Mouse (Mus musculus): ENCODE results near the gene Tff3. TPM values are rescaled to one million over a fixed set of nuclear protein-coding genes. Genes with fewer than 3 reads are reported as not detected.

The Tff3 gene
- polyA plus RNA-seq, 1 experiment from 2014 or later, result not detected

DNA sequence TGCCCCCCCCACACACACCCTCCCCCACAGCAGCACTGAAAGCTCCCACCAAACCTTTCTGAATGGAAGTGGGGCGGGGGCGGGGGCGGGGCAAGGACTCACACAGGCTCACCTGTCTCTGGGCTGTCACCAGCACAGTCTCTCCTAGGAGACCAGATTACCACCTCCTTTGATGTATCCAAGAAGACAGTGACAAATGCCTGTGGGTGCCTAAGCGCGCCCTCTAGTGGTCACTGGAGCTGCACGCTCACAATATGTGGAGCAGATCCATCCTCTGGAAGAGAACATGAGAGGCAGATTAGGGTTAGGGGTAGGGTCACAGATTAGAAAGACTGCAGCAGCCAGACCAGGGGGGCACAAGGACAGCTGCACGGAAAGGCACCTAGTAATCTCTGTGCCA lies 10.0 kb downstream of the Tff3 start:
- Histone ChIP-seq H3K27ac (no peak overlapping the region), H3K36me3 (no peaks in the 10 kb centered on the region), H3K9ac (no peak overlapping the region), H3K4me3 (no peak overlapping the region), H3K4me1 (0 out of 2 replicates have a peak, but pooled peaks cover 2% of the 10 kb centered on the region), H3K4me2 (replicated peaks) (no peak overlapping the region), H3K27me3 (no peaks in the 10 kb centered on the region), H3K9me3 (no peaks in the 10 kb centered on the region)
- ATAC-seq (ENCODE audit: insufficient number of reproducible peaks, insufficient read depth, low FRiP score, low TSS enrichment), result peak; percentile 66; the same call in 1 of the 2 replicates
- WGBS, result 6% methylated on average over 7 of the region's 7 CpGs

DNA sequence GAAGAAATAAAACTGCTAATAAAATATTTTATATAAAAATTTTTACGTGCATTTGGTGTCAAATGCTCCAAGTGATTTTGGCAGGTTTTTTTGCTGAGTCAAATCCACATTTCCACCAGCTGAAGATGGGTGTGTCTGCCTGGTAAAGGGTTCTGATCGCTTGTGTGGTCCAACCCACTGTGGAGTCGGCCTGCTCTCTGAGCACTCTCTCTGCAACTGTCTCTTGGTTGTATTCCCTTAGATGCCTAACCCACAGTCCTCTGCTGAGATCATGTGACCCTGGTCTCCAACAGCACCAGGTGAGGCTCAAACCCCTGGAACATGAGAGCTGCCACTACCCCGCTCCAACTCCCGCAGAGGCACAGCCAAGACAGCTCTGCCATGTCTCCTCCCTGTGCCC lies 11.5 kb downstream of the Tff3 start:
- WGBS, result 82% methylated on average over 5 of the region's 5 CpGs
- Histone ChIP-seq H3K9me3 (no peaks in the 10 kb centered on the region), H3K9ac (no peak overlapping the region), H3K27me3 (no peaks in the 10 kb centered on the region), H3K36me3 (no peaks in the 10 kb centered on the region), H3K27ac (no peak overlapping the region), H3K4me2 (replicated peaks) (no peak overlapping the region), H3K4me3 (no peak overlapping the region), H3K4me1 (0 out of 2 replicates have a peak, but pooled peaks cover 10% of the 10 kb centered on the region)
- ATAC-seq (ENCODE audit: insufficient number of reproducible peaks, insufficient read depth, low FRiP score, low TSS enrichment), result no peak

DNA sequence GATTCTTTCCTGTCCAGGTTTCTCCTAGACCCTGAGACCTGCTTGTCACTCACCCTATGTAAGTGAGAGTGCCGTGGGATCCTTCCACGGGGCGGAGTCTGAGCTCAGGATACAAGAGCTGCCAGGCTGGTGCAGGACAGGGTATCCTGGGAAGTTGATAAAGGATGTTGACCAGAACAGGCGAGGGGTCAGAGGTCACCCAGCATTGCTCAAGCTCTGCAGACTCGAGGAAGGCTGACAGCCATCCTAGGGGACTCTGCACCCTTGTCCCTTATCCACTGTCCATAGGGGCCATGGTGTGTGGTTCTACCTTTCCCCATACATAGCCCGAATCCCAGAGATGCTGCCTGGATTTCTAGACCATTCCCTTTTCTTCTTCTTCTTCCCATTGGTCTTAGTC lies 13.4 kb downstream of the Tff3 start:
- H3K4me2 ChIP-seq (replicated peaks), result no peak overlapping the region
- 0 out of 2 replicates have a peak, but pooled peaks cover 7% of the 10 kb centered on the region for H3K4me1 ChIP-seq
- WGBS, result 63% methylated on average over 6 of the region's 6 CpGs
- no peaks in the 10 kb centered on the region for H3K27me3 ChIP-seq
- no peak overlapping the region for H3K9ac ChIP-seq
- ATAC-seq (ENCODE audit: insufficient number of reproducible peaks, insufficient read depth, low FRiP score, low TSS enrichment), result no peak
- H3K4me3 ChIP-seq, result no peak overlapping the region
- H3K36me3 ChIP-seq, result peaks cover 5% of the 10 kb centered on the region; the same call in 1 of the 2 replicates
- no peak overlapping the region for H3K27ac ChIP-seq
- no peaks in the 10 kb centered on the region for H3K9me3 ChIP-seq

DNA sequence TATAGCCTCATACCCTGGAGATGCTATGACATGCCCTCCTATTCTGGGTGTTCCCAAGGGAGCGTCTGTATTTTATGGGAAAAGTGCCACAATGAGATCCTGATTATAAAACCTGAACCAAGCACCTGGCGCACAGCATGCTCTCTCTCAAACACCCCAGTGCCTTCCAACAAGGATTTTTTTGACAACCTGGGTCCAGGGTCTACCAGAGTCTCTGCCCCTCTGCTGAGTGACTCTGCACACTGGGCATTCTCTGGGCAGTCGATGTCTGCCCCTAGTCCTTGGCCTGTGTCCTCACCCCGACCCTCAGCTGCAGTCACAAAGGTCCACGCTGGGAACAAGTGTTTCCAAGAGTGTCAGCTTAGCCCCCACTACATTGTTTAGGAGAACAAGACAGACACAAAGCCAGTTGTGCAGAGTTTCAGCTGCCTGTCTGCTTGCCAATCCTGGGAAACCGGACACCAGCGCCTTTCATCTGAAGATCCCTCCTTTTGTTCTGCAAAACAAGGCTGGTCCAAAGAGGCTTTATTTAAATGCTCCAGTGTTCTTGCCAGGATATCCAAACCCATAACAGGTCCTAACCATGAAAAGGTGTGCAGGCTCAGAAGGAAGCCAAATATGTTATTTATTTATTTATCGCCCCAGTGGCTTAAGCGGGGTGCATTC lies 16.1 kb downstream of the Tff3 start:
- Histone ChIP-seq H3K36me3 (peaks cover 15% of the 10 kb centered on the region), H3K27ac (peak overlapping the region; percentile 70), H3K4me3 (no peak overlapping the region), H3K4me2 (replicated peaks) (no peak overlapping the region), H3K9me3 (no peaks in the 10 kb centered on the region), H3K27me3 (no peaks in the 10 kb centered on the region), H3K9ac (no peak overlapping the region), H3K4me1 (0 out of 2 replicates have a peak, but pooled peaks cover 7% of the 10 kb centered on the region)
- ATAC-seq (ENCODE audit: insufficient number of reproducible peaks, insufficient read depth, low FRiP score, low TSS enrichment), result no peak
- 46% methylated on average over 9 of the region's 9 CpGs for WGBS

DNA sequence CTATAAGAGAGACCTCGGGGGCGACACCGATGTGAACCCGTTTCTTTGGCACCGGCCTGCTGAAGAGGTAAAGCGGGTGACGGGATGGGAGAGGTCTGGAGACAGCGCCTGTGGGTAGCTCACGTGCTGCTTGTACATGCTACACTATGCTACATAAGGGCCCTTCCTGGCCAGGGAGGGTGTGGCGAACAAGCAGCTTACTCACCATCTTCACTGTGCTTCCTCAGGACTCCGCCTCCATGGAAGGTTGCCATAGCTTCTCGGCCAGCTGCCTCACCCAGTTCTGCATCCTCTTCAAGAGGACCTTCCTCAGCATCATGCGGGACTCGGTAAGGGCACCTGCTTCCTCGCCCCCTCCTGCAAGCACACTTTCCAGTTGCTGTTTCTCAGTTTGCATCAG lies 21.1 kb downstream of the Tff3 start:
- Histone ChIP-seq H3K27ac (no peak overlapping the region), H3K4me1 (0 out of 2 replicates have a peak, but pooled peaks cover 3% of the 10 kb centered on the region)

DNA sequence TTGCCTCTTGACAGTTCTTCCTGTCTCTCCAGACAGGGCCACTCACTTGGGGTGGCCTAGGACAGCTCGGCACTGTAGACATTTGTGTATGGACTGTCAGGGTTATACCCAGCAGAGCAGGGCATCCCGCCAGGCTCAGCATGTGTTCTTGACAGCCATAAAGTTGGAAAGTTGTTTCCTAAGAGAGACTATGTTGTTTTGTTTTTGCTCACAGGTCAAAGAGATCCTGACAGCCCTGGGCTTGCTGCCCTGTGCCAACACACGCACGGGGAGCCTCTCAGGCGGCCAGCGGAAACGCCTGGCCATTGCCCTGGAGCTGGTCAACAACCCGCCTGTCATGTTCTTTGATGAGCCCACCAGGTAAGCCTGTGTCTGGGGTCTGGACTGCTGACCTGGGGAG lies 25.6 kb downstream of the Tff3 start:
- 85% methylated on average over 8 of the region's 8 CpGs for WGBS
- H3K9ac ChIP-seq, result no peak overlapping the region
- H3K4me3 ChIP-seq, result no peak overlapping the region
- no peaks in the 10 kb centered on the region for H3K36me3 ChIP-seq
- H3K27ac ChIP-seq, result no peak overlapping the region
- no peak overlapping the region for H3K4me2 ChIP-seq (replicated peaks)
- H3K27me3 ChIP-seq, result no peaks in the 10 kb centered on the region
- no peaks in the 10 kb centered on the region for H3K9me3 ChIP-seq
- no peaks in the 10 kb centered on the region for H3K4me1 ChIP-seq
- ATAC-seq (ENCODE audit: insufficient number of reproducible peaks, insufficient read depth, low FRiP score, low TSS enrichment), result no peak

More for the DNA sequence above, 21.1 kb downstream of the Tff3 start:
- Histone ChIP-seq H3K4me2 (replicated peaks) (no peak overlapping the region), H3K9ac (no peak overlapping the region), H3K27me3 (no peaks in the 10 kb centered on the region), H3K9me3 (no peaks in the 10 kb centered on the region), H3K4me3 (no peak overlapping the region), H3K36me3 (peaks cover 15% of the 10 kb centered on the region)
- WGBS, result 90% methylated on average over 15 of the region's 15 CpGs
- no peak for ATAC-seq (ENCODE audit: insufficient number of reproducible peaks, insufficient read depth, low FRiP score, low TSS enrichment)

DNA sequence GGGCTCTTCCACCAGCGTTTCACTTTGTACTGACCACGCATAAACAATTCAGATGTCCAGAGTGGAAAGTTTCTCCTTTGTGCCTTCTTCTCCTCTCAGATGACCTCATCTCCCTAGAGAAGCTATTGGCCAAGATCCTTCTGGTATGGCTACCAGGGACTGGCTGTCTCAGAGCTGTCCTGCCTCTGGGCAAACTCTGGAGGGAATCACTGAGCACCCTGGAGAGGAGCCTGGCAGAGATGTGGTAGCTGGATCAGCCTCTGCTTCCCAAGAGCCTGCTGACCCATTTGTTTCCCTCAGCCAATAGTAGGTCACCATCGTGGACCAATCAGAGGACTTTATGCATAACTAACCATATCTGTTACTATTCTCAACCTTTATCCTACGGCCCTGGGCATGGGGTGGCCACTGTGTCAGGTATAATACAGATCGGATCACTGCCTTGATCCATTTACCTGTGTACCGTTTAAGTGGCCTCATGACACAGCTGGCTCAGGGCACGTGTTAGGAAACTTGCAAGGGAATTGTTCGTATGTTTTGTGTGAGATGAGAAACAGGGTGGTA lies 26.4 kb downstream of the Tff3 start:
- Histone ChIP-seq H3K4me3 (no peak overlapping the region), H3K27me3 (no peaks in the 10 kb centered on the region), H3K9me3 (no peaks in the 10 kb centered on the region), H3K27ac (no peak overlapping the region), H3K4me2 (replicated peaks) (no peak overlapping the region), H3K36me3 (no peaks in the 10 kb centered on the region), H3K9ac (no peak overlapping the region), H3K4me1 (no peaks in the 10 kb centered on the region)
- 82% methylated on average over 8 of the region's 8 CpGs for WGBS
- ATAC-seq (ENCODE audit: insufficient number of reproducible peaks, insufficient read depth, low FRiP score, low TSS enrichment), result no peak

DNA sequence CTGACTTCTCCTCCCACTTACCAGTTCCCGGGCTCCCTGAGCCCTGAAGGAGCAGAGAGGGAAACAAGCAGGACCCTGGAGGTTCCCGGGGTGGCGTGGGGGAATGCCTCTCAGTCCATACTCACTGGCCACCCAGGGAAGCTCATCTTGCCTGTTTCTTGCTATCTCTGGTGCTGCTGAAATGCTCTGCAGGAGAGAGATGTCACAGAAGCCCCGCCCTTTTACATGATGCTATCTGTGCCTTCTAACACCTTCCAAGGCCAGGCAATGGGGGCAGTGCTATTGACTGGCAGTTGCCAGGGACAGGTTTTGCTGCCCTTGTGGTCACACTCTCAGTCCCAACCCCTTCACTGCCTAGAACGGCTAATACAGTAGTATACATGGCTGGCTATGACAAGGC lies 30.7 kb downstream of the Tff3 start:
- H3K27ac ChIP-seq, result no peak overlapping the region
- no peak overlapping the region for H3K9ac ChIP-seq
- no peaks in the 10 kb centered on the region for H3K9me3 ChIP-seq
- 78% methylated on average over 5 of the region's 5 CpGs for WGBS
- no peak overlapping the region for H3K4me3 ChIP-seq
- ATAC-seq (ENCODE audit: insufficient number of reproducible peaks, insufficient read depth, low FRiP score, low TSS enrichment), result no peak
- H3K4me1 ChIP-seq, result no peaks in the 10 kb centered on the region
- no peaks in the 10 kb centered on the region; the same call in 1 of the 2 replicates for H3K36me3 ChIP-seq
- no peaks in the 10 kb centered on the region for H3K27me3 ChIP-seq
- H3K4me2 ChIP-seq (replicated peaks), result no peak overlapping the region

DNA sequence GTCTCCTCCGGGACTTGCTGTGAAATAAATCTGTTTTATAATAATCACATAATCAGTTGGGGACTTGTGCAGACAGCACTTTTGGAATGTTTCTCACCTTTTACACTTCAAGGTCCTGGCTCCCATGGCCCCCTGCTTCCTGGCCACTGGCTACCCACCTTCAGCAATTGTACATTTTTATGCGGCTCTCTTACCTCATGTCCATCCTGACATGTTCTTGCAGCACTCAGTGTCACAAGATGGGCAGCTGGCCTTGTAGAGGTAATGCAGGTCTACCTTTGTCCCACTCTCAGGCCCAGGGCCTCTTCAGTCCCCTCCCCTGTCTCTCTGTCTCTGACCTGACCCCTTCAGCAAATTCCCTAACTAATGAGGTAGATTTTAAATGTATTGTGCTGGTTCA lies 32.6 kb downstream of the Tff3 start:
- H3K27me3 ChIP-seq, result no peaks in the 10 kb centered on the region
- H3K9me3 ChIP-seq, result no peaks in the 10 kb centered on the region
- no peak overlapping the region for H3K4me2 ChIP-seq (replicated peaks)
- no peaks in the 10 kb centered on the region for H3K4me1 ChIP-seq
- no peak overlapping the region for H3K9ac ChIP-seq
- 96% methylated on average over 2 of the region's 2 CpGs for WGBS
- no peak overlapping the region for H3K27ac ChIP-seq
- no peak for ATAC-seq (ENCODE audit: insufficient number of reproducible peaks, insufficient read depth, low FRiP score, low TSS enrichment)
- no peak overlapping the region for H3K4me3 ChIP-seq
- no peaks in the 10 kb centered on the region; the same call in 1 of the 2 replicates for H3K36me3 ChIP-seq

DNA sequence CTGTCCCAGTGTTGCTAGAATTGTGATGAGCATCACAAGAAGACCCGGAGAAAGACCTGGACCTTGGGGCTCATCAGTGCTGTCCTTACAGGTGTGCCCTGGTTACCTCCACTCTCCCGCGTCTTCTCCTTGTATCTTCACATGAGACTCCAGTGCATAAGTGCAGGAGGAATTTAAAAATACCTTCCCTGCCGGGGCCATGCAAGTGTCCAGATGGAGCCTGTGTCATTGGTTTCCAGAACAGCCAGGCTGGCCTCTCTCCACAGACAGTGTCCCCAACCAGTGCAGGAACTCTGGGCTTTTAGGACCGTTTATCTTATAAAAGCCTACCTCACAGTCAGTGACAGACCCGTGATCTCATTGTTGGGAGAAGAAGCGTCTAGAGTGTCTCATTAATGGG lies 33.9 kb downstream of the Tff3 start:
- Histone ChIP-seq H3K27me3 (no peaks in the 10 kb centered on the region), H3K4me2 (replicated peaks) (no peak overlapping the region), H3K27ac (no peak overlapping the region), H3K9ac (no peak overlapping the region), H3K4me1 (0 out of 2 replicates have a peak, but pooled peaks cover 4% of the 10 kb centered on the region), H3K36me3 (no peaks in the 10 kb centered on the region; the same call in 1 of the 2 replicates), H3K4me3 (no peak overlapping the region), H3K9me3 (no peaks in the 10 kb centered on the region)
- no peak for ATAC-seq (ENCODE audit: insufficient number of reproducible peaks, insufficient read depth, low FRiP score, low TSS enrichment)
- 82% methylated on average over 7 of the region's 7 CpGs for WGBS

DNA sequence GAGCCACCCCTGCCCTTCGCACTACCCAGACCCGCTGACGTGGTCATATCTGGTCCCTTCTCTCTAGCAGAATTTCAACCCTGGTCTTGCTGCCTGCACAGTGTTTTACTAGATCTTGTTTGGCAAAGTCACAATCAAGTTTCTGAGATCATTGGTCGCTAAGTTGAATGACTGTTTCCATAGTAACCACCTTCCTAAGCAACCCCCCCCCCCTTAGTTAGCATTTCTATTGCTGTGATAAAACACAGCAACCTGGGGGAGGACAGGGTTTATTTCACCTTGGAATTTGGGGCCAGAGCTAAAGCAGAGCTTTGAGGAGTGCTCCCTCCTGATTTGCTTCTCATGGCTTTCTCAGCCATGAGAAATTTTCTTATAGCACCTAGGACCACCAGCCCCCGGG lies 34.7 kb downstream of the Tff3 start:
- WGBS, result 57% methylated on average over 5 of the region's 5 CpGs
- Histone ChIP-seq H3K27me3 (no peaks in the 10 kb centered on the region), H3K36me3 (no peaks in the 10 kb centered on the region; the same call in 1 of the 2 replicates), H3K4me1 (0 out of 2 replicates have a peak, but pooled peaks cover 7% of the 10 kb centered on the region), H3K4me3 (no peak overlapping the region), H3K27ac (no peak overlapping the region), H3K9me3 (no peaks in the 10 kb centered on the region), H3K4me2 (replicated peaks) (no peak overlapping the region), H3K9ac (no peak overlapping the region)
- ATAC-seq (ENCODE audit: insufficient number of reproducible peaks, insufficient read depth, low FRiP score, low TSS enrichment), result no peak

DNA sequence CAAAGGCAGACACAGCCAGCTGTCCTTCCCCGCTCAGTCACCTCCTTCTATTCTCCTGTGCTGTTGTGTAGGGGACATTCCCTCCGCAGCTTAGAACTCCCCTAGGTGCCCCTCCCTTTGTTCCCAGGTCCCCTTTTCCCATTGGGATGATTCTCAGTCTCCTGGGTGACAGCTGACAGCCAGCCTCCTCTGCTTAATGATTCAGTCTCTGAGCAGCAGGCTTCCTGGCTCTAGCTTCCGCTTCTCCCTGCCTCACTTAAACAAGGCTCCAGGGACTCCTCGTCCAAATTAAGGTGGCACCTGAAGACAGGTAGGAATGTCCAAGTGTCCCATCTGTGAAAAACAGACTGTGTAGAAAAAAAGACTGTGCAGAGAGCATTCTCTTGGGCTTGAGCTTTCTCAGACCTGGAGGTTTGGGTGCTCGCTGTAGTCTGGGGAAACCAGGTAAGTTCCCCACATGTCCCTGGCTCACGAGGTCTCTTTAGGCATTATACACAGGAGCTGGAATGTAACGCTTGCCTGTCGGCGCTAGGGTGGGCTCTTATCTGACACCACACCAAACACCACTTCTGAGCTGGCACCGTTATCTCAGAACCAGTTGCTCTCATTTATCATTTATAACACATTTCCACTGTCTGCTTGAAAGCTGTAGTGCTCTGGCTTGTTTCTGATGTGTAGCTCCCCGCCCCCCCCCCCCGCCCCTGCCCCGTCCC lies 38.3 kb downstream of the Tff3 start:
- WGBS, result 61% methylated on average over 13 of the region's 13 CpGs
- no peak overlapping the region for H3K4me2 ChIP-seq (replicated peaks)
- H3K36me3 ChIP-seq, result no peaks in the 10 kb centered on the region
- H3K9me3 ChIP-seq, result no peaks in the 10 kb centered on the region
- no peak for ATAC-seq (ENCODE audit: insufficient number of reproducible peaks, insufficient read depth, low FRiP score, low TSS enrichment)
- H3K4me3 ChIP-seq, result no peak overlapping the region
- no peak overlapping the region for H3K9ac ChIP-seq
- H3K27me3 ChIP-seq, result no peaks in the 10 kb centered on the region
- H3K4me1 ChIP-seq, result peaks cover 21% of the 10 kb centered on the region
- H3K27ac ChIP-seq, result no peak overlapping the region
